Mouse (Mus musculus): ENCODE measurements at regions not wholly inside any gene's neighbourhood (a gene's known extent, or its start where the extent isn't known, plus 50 kb on each side); places are given as distances from the start of the nearest gene placed in this dataset.

DNA sequence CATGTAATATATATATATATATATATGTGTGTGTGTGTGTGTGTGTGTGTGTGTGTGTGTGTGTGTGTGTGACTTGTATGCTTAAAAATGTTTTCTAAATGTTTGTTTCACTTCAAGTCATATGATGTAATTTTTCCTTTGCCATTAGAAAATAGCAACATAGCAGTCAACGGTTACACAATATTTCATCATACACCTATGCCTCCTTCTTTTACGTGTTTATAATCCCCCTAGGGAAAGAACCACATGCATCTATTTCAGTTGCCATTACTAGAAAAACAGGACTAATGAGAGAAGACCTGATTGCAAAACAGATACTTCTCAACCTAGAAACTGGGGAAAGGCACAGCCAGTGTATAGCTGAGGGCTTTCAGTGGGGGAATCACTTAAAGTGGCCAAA, 65.2 kb upstream of the Mbnl1 start:
- no peak for TF ChIP-seq CTCF (IDR thresholded peaks at IDR 0.05; ENCODE audit: insufficient read depth, low read depth, low read length)
- TF ChIP-seq POLR2A (IDR thresholded peaks at IDR 0.05; ENCODE audit: insufficient read depth, low read depth, low read length) = no peak

All from olfactory bulb, adult 2 months (tissue).